Mouse (Mus musculus) embryo, embryonic 11 days (tissue): ENCODE measurements around the gene Lias.

Experiments
- DNase-seq: peaks from one replicate; pipeline ENCODE4 v3.0.0-alpha.2; 2015

Lias gene

DNA sequence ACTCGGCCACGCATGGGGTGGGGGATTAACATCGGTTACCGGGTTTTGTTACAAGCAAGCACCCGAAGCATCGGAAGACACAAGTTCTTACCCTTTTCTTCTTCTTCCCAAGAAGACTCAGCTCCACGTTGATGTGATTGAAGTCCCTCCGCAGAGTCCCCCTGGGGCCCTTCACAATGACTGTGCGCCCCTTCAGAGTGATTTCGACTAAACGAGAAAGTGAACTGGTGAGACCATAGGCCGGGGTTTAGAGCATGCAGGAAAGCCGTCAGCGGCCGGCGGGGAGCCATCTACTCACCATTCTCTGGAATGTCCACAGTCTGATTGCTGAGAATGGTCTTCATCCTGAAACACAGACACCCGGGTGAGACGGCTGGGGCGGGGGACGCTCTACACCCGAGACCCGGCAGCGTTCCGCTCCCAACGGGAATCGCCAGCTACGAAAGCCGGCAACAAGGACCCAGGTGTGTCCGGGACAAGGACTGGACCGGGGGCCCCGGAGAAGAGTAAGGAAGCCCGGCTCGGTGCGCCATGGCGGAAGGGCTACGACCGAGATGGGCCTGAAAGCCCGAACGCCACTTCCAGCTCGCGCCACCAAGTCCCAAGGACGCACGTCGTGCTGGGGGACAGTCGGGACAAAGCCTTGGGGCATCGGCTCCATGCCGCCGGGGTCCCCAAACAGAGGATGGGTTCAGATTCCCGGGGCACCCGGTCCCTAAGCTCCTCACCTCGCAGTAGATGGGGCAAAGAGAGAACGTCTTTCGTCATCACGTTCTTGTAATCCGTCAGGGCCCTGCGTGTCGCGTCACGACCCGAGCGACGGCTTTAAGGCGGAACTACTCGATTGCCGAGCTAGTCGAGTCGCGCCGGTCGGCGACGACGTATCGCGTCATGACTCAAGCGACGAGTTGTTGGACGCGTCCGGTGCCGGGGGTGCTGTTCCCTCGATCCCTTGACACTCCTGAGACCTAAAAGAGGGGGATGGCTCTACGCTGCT is at the start of gene Lias, which contains the start of gene Rpl9:
Gene Lias (plus strand): TSS at position 850 of the 997 bp plus-strand sequence.
Gene Rpl9 (minus strand): TSS at position 797 of the 997 bp plus-strand sequence.
- DNase-seq: peak; percentile 98

DNA sequence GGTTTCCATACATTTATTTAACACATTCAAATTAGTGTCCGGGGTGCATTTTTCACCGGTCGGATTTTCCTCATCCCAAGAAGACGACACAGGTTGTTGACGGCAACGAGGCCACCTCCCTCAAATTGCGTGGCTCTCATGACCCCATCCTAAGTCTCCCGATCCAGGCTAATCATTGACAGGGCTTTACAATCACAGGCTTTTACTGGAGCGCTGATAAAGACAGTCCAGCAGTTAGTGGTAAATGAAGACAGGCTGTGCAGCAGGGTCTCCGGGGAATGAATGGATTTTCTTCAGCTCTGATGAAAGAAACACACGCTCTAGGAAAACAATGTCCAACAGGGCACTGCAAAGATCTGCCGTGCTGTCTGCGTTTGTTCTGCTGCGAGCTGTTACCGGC is 43.1 kb upstream of the Lias start, which contains the start of gene Klb:
Gene Klb (plus strand): TSS at position 147 of the 400 bp plus-strand sequence.
- peak; percentile 27 for DNase-seq

DNA sequence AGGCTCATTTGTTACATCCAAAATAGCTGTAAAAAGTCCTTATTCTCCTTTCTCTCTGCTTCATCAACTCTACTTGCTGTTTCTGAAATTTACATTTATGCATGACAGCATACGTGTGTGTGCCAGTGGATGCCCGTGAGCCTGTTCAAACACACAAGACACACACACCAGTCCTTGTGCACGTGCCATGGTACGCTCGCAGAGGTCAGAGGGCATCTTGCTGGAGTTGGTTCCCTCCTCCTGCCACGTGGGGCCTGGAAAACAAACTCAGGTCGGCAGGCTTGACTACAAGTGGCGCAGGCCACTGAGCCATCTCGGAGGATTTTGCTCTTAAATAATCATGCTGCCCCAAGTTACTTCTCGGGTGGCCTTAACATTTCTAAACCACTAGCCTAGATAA is 40.8 kb upstream of the Lias start:
- DNase-seq: no peak

DNA sequence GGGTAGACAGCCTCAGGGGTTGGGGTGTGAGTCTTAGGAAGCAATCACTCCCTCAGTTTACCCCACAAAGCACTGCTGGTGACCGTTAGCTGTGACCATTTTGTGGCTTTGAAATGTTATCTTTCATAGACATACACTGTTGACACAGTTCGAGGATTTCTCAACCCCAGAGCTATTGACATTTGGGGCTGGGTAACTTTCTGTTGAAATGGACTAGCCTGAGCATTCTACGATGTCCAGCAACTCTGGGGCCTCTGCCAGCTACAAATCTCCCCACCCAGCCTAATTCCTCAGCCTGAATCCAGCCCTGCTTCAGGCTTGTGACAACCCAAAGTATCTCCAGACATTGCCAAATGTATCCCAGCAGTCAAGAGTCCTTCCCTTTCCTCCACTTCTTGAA is 37.2 kb upstream of the Lias start:
- DNase-seq: no peak

DNA sequence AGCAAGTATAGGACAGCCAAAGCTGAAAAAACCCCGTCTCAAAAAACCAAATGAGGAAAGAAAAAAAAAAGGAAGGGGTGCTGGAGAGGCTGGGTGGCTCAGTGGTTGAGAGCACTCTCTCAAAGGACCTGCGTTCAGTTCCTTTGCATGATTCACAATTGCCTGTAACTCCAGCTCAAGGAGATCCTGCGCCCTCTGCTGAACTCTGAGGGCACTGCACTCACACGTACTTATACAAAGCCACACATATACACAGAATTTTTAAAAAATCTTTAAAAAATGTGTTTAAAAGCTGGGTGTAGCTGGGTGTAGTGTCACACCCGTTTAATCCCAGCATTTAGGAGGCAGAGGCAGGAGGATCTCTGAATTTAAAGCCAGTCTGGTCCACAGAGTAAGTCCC is 36.3 kb upstream of the Lias start:
- no peak for DNase-seq

DNA sequence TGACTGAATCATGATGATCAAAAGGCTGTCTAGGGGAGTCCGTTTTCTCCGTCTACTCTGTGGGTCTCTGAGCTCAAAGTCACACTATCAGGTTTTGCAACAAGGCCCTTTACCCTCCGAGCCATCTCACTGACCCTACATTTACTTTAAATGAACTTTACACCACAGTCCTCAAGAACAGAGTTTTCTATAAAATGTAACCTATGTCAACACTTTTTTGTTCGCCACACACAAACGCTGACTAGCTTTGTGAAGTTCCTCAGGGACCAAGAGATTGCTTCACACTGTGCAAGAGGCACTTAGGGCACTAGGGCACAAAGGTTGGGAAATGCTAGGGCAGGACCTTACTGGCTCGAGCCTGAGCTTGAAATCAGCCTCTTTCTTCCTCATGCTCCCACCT is 34.4 kb upstream of the Lias start:
- DNase-seq: no peak

DNA sequence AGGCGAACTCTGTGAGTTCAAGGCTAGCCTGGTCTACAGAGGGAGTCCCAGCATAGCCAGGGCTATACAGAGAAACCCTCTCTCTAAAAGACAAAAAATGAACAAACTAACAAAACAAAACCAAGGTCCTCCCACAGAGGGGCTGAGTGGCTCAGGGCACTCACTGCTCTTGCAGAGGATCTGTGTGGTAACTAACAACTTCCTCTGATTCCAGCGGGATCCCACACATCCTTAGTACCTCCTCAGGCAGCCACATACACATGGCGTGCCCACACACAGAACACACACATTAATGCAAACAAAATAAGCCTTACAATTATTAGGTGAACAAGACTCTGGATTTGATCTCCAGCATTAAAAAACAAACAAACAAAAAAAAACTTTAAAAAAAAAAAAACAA is 33.5 kb upstream of the Lias start:
- no peak for DNase-seq

DNA sequence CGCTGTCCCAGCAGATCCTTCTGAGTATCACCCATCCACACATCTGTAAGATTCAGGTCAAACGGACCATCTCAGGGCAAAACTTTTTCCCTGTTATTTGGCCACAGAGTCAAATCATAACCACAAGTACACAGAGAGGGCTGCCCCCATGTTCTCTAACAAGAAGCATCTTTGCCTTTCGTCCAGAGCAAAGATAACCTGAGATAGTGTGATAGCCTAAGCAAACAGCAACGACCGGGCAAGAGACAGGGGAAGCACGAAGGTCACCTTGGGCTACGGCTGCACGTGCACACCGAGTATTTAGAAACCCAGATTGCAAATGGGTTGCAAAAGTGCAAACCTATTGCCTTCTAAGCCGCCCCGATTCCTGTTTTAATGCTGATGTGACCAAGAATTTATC is 23.5 kb upstream of the Lias start:
- DNase-seq: no peak

DNA sequence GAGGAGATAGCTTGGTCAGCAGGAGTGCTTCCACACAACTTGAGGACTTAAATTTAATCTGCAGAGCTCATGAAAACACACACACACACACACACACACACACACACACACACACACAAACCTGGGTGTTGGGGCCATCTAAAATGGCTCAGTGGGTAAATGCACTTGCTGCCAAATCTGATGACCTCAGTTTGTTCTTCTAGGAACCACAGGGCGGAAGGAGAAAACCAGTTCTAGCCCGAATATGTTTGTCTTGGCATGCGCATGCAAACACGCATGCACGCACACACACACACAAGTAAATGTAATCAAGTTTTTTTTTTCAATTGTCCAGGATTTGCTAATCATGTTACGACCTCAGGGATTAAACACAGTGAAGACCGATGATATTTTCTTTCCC is 19.7 kb upstream of the Lias start:
- DNase-seq: no peak

DNA sequence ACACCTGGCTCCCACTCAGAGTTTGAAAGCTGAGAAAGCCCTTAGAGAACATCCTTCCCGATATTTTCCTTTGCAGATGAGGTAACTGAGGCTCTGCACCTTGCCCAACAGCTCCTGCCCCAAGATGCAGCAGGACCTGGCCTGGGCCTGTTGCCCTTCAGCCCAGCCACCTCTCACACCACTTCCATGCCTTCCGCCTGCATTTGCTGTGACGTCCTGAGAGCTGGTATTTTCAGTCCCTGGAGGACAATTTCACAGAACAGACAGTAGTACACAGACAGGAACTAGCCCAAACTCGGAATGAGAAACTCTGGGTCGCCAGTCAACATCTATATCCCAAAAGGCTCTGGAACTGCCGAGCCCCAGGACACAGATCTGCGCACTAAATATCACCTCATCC is 16.6 kb upstream of the Lias start:
- no peak for DNase-seq

DNA sequence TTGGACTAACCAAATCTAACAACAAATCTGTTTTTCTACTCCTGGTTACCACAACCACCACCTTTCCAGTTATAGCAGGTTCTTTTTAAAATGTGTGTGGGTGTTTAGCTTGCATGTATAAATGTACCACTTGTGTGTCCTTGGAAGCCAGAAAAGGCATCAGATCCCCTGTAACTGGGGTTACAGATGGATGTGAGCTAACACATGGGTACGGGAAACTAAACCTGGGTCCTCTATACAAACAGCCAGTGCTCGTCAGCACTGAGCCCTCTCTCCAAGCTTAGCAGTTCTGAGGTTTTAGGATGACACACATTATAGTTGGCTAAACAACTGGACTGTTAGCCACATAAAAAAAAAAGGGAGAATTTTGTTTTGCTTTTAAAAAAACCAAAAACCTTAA is 5.6 kb upstream of the Lias start:
- no peak for DNase-seq

DNA sequence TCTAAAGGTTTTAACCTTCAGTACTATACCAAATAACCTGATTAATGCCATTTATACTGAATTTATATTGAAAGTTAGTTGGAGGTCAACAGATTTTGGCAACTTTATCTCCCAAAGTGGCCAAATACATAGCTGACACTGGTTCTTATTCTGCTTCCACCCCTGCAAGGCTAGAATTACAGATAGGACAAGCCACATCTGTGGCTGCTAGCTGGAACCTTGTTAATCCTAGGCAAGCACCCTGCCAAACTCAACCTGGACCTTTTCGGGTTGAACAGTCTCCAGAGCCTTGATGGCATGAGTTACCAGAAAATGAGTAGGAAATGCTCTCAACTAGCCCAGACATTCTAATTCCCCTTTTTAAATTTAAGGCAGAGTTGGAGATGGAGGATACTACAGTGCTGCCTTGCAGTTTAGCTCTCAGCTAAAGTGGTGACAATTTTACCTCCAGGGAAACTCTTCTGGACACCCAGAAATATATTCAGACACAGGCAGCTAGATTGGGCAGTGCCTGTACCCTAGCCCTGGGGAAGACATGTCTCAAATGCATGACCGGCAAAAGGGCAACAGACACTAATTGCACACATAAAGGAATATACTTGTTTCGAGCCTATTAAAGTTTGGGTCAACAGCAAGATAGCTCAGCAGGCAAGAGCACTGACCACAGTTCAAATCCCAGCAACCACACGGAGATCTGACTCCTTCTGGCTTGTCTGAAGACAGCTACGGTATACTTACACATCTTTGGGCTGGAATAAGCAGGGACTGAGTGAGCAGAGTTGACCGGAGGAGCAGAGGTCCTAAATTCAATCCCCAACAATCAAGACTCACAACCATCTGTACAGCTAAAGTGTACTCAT is 4.1 kb upstream of the Lias start:
- DNase-seq: no peak

DNA sequence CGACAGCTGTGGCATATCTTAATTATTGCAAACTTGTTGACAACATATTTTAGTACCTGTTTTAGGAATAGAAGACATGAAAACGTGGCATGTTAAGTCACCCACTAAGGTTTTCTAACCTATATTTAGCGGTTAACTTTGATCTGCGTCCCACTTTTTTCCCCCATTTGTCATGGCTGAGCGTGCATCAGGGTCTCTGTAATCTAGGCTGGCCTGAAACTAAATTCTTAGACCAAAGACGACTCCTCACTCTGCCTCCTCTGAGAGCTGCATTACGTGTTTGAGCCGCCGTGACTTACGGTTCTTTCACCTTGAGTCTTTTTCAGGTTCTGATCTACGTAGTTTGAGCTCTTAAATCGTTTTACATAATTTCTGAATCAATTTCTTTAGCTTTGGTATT is 456 bp downstream of the Lias start:
- DNase-seq: peak; percentile 58

DNA sequence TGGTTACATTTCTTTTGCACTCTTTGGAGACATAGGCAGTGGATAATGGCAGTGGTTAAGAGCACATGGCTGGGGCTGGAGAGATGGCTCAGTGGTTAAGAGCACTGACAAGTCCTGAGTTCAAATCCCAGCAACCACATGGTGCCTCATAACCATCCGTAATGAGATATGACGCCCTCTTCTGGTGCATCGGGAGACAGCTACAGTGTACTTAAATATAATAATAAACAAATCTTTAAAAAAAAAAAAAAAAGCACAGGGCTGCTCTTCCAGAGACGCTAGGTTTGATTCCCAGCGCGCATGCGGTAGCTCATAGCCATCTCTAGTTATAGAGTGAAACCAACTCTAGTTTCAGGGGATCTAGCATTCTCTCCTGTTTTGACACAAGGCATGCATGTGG is 3.1 kb downstream of the Lias start:
- no peak for DNase-seq

DNA sequence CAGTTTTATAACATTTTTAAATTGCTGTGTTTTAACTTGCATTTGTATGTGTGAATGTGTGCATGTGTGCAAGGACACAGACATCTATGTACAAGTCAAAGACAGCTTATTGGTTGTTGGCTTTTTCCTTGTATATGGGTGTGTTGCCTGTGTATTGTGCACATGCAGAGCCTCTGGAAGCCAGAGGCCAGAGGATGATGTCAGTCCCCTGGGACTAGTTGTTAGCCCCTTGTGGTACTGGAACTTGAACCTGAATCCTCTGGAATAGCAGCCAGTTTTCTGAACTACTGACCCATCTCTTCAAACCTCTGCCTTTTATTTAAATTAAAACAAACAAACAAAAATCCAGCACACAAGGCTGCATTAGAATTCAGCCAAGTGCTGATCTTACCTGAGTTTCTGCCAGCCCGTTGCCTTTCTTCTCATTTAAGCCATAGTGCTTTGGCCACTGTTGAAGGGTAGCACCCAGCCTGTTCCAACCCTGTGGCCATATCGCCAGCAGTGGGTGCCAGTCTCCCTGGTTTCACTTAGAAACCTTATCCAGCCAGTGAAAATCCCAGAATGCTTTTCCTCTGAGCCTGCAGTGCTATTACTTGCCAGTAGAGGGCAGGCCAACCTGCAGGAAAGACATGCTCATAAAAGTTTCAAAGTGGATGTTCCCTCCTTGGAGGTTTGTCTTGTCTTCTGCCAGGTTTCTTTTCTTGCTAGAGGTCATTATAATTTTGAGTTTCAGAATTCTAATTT is 10.1 kb downstream of the Lias start:
- peak; percentile 80 for DNase-seq

DNA sequence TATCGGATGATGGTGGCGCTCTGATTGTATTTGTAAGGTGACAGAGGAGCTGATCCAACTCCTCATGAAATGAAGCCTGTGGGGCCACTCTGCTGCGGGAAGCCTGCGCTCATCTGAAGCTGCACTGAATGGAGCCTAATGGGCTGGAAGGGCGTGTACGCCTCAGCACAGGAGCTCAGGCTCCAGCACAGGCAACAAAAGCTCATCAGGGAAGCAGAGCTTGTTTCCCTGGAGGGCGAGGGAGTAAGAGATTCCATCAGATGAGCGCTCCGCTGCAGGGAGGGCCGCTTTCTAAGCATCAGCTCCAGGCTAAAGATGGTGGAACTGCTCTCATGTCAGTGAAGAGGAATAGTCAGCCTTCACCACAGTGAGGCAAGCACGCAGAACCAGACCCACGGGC is 16.7 kb downstream of the Lias start:
- peak; percentile 13 for DNase-seq

DNA sequence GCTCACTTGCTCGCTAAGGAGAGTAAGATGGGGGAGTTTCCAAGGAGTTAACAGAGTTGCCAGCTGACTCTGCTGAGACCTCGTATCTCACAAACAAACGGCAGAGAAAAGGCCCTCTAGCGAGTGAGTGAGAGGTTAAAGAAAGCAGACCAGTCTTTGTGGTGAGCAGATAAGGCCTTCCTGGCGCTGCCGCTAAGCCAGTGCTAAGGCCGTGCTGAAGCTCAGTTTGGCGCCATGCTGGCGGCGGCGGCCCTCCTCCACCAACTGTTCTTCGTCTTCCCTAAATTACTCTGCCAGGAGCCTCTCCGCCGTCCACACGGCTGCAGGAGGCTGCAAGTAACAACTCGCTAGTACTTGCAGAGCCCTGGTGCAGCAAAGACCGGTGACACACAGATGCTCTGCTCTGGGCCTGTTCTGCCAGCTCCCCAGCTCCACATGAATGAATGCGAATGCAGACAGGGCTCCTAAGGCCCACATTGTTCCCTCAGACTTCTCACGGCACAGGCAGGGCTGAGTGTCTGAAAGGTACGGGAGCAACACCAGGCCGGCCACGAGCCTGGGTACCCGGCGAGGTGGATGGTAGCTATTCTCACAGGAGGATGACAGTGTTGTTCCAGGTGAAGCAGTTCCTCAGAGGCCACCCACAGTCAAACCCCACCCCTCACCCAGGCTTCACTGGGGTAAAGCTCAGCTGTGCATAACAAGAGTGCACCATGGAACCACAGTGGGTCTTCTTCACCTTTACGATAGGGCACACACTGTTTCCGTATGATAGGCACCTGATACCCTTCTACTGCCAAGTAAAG is 24.6 kb downstream of the Lias start:
- peak; percentile 74 for DNase-seq

DNA sequence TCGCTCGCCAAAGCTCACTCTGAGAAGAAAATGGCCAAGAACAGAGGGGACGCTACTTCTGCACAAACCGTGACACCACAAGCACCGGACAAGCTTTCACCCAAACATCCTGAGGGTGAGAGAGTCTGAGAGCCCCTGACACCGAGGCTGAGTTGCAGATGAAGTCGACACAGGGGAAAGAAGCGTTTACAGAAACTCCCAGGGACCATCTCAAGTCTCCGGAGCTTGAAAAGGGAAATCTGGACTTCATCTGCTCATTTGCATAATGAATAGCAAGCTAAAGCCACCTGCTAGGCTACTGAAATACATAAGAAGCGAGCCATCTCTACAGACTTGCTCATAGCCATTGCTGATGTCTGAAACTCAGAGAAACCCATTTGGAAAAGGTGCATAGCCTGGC is 27.8 kb downstream of the Lias start:
- DNase-seq: no peak

DNA sequence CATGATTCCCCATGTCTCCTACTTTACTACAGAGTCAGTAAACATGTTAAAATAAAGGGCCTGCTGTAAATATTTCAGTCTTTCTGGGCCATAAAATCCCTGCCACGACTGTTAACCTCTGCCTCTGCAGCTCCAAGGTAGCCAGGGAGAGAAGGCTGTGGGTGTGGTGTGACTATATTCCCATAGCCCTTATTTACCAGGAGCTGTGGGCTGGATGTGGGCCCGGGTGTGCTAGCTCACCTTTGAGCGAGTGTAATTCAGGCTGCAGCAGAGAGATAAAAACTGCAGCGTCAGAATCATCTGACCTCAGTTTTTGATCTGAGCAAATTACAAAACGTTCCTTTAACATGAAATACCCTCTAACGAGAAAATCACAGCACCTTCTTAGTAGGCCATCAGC is 29.5 kb downstream of the Lias start:
- DNase-seq: no peak

DNA sequence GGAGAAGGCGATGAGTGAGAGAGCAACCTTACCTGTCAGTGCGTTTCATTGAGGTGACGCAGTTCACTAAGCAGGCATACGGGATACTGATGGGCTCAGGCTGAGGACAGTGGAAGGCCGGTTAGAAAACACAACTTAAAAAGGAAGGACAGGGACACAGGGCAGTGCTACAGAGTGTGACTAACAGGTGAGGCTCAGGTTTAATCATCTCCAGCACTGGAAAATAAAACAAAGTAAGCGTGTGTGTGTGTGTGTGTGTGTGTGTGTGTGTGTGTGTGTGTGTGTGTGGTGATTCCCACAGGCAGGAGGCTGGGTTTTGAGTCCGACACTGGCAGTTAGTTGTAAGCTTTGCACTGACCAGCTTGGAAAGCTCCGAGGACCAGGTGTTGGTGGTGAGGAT is 31.5 kb downstream of the Lias start:
- DNase-seq: no peak

DNA sequence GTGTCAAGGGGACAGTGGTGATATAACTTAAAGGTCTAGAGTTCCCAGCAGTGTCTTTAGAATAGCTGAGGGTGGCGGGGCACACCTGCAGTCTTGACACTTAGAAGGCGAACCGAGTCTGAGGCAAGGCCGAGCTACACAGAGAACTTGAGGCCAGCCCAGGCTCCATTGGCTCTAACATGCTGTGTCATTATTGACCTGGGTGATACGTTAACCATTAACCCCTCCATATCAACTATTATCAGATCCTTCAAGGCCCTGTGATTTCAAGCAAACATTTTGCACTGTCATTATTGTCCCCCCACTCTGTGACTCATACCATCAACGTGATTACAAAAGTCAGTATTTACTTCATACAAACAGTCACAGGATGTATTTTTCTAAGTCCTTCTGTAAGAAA is 32.9 kb downstream of the Lias start:
- DNase-seq: no peak

DNA sequence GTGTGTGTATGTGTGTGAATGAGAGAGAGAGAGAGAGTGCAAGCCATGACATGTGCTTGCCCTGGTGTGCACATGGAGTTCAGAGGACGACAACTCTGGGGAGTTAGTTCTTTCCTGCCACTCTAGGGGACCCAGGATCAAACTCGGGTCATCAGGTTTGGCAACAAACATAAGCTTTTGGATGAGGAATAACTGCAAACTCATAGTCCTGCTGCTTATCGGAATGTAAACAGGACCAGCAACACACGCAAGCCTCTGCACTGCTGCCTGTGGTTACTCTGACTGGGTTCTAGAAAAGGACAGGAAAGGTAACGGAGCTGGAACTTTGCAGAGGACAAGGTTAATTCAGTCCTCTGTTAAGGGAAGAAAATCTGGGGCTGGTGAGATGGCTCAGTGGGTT is 34.0 kb downstream of the Lias start:
- no peak for DNase-seq
